Mouse (Mus musculus) NIH3T3 (cell line): ENCODE measurements around the gene Itga8.
A peak's percentile ranks its signal among the peaks of the same experiment; 100 is the strongest.

Experiments
- DNase-seq: peaks from one replicate; pipeline ENCODE4 v3.0.0-alpha.2; 2012; ENCODE audit warnings: low read depth

Gene Itga8

GRCm38 (mm10) chr2:12301431-12302170, at the start of gene Itga8:
Itga8 (minus strand) TSS chr2:12301922.
- peak; percentile 92 for DNase-seq

- DNase-seq = peak; percentile 60
Observed at GRCm38 (mm10) chr2:12348914-12349313, 47.2 kb upstream of the Itga8 start.

GRCm38 (mm10) chr2:12331962-12332361, 30.2 kb upstream of the Itga8 start:
- no peak for DNase-seq

- DNase-seq = no peak
Observed at GRCm38 (mm10) chr2:12329620-12330019, 27.9 kb upstream of the Itga8 start.

- DNase-seq = no peak
Observed at GRCm38 (mm10) chr2:12329068-12329407, 27.3 kb upstream of the Itga8 start.

GRCm38 (mm10) chr2:12328355-12329067, 26.8 kb upstream of the Itga8 start:
- peak; percentile 52 for DNase-seq

GRCm38 (mm10) chr2:12327691-12328354, 26.1 kb upstream of the Itga8 start:
- no peak for DNase-seq

- DNase-seq = no peak
Observed at GRCm38 (mm10) chr2:12327216-12327615, 25.5 kb upstream of the Itga8 start.

- DNase-seq = no peak
Observed at GRCm38 (mm10) chr2:12325868-12326267, 24.1 kb upstream of the Itga8 start.

GRCm38 (mm10) chr2:12325417-12325816, 23.7 kb upstream of the Itga8 start:
- DNase-seq = peak; percentile 98

- no peak for DNase-seq
Observed at GRCm38 (mm10) chr2:12320914-12321313, 19.2 kb upstream of the Itga8 start.

- DNase-seq = no peak
Observed at GRCm38 (mm10) chr2:12318715-12319114, 17.0 kb upstream of the Itga8 start.

- peak; percentile 61 for DNase-seq
Observed at GRCm38 (mm10) chr2:12318036-12318435, 16.3 kb upstream of the Itga8 start.

- DNase-seq = peak; percentile 77
Observed at GRCm38 (mm10) chr2:12317343-12317742, 15.6 kb upstream of the Itga8 start.

GRCm38 (mm10) chr2:12316361-12316760, 14.6 kb upstream of the Itga8 start:
- DNase-seq = peak; percentile 76

GRCm38 (mm10) chr2:12314028-12314427, 12.3 kb upstream of the Itga8 start:
- DNase-seq = no peak

GRCm38 (mm10) chr2:12308466-12308865, 6.7 kb upstream of the Itga8 start:
- DNase-seq = peak; percentile 59

GRCm38 (mm10) chr2:12307311-12307710, 5.6 kb upstream of the Itga8 start:
- peak; percentile 63 for DNase-seq

- no peak for DNase-seq
Observed at GRCm38 (mm10) chr2:12305064-12305650, 3.4 kb upstream of the Itga8 start.

GRCm38 (mm10) chr2:12300449-12301228, 1.1 kb downstream of the Itga8 start:
- DNase-seq = no peak

- no peak for DNase-seq
Observed at GRCm38 (mm10) chr2:12297287-12297686, 4.4 kb downstream of the Itga8 start.

- no peak for DNase-seq
Observed at GRCm38 (mm10) chr2:12295150-12295549, 6.6 kb downstream of the Itga8 start.
